Mouse (Mus musculus) testis, adult 2 months (tissue): ENCODE data around the gene Frmd4a.

ENCODE experiments used
- CTCF ChIP-seq: fragments of 200-500 bp; IDR thresholded peaks from 2 replicates; pipeline ENCODE4 v1.5.1; 2012; ENCODE audit warnings: low read depth, mild to moderate bottlenecking, inconsistent platforms, low read length, moderate library complexity; ENCODE audit not compliant: control insufficient read depth, insufficient read depth, insufficient replicate concordance
- POLR2A ChIP-seq: fragments of 200-500 bp; IDR thresholded peaks from 2 replicates; pipeline ENCODE4 v1.6.1; 2012; ENCODE audit warnings: low read depth, mild to moderate bottlenecking, inconsistent platforms, low read length, moderate library complexity; ENCODE audit not compliant: control insufficient read depth

GRCm38 (mm10) chr2:4574251-4574650 lies 556.7 kb downstream of the Frmd4a start:
- no peak for TF ChIP-seq CTCF
- no peak for TF ChIP-seq POLR2A
